Mouse (Mus musculus): ENCODE measurements around the gene Abcc3. TPM values are rescaled to one million over a fixed set of nuclear protein-coding genes. Genes with fewer than 3 reads are reported as not detected.
A peak's percentile ranks its signal among the peaks of the same experiment; 100 is the strongest.

Gene Abcc3
- total RNA-seq, 2 experiments from 2014 or later: 6.7 TPM; not detected in 1

DNA sequence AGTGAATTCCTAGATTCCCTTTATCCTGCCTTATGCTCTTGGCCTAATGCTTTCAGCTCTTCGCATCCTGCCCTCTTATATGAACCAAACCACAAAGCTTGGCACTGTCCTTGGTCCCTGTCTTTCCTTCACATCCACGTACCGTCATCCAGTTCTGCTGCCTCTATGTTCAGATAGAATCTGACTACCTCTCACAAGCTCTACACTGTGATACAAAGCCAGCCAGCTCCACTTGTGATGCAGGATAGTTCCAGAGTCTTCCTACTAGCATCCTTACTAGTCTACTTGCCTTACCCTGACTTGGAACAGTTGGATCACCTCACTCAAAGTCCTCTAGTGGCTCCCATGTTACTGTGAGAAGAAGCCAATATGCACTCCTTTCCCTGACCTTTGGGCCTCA, 62.6 kb downstream of the Abcc3 start:
- ATAC-seq (replicated peaks; ENCODE audit: low FRiP score, poor library complexity, severe bottlenecking): no peak

DNA sequence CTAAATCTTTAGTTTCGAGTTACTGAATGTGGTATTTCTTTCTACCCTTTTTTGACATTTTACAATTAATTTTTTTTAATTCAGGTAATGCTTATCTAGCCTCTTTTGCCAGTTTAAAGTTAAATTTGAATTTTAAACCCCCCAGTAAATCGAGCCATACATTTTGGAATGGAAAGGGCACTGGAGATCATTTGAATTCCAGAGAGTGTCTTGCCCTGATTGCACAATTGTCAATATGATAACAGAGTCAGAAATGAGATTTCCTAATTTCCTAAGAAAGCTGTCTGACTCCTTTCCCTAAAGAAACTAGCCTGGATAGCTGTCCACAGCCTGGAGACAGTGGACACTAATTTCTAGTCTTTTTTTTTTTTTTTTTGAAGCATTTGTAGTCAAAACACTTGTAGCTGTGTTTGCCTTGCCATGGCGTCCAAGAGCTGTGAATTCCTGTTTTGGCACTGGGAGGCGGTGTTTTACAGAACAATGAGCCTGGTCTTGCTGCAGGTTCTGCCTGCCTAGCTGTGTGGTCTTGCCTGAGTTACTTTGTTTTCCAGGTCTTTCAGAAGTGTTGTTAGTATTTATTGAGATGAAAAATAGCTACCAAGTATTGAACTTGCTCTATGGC, 63.4 kb downstream of the Abcc3 start:
- ATAC-seq (replicated peaks; ENCODE audit: low FRiP score, poor library complexity, severe bottlenecking): no peak

GRCm38 (mm10) chr11:94328644-94329025, 64.2 kb downstream of the Abcc3 start:
- no peak for ATAC-seq (replicated peaks; ENCODE audit: low FRiP score, poor library complexity, severe bottlenecking)

- peak; percentile 85 for ATAC-seq (replicated peaks; ENCODE audit: low FRiP score, poor library complexity, severe bottlenecking)
These were observed 64.8 kb downstream of the Abcc3 start, which contains the start of gene Ankrd40 for GRCm38 (mm10) chr11:94327693-94328643. TSS of gene Ankrd40 (plus strand) at chr11:94328001.

DNA sequence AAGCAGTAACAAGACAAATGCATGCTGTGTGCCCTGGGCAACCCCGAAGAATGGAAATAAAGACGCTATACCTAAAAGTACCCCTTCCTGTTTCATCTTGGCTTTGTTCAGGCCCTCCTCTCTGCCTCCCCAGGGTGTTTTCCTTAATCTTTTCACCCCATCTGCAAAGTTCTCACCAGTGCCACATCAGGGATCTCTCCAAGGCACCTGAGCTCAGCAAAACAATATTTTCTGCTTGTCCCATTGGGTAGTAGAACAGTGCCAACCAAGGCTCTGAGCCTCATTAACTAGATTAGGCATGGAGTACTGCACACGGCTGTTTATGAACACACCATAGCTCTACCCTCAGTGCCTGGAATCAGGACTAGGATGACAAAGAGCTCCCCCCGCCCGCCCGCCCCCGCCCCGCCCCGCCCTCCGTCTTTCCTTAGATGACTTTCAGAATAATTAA, 65.8 kb downstream of the Abcc3 start:
- no peak for ATAC-seq (replicated peaks; ENCODE audit: low FRiP score, poor library complexity, severe bottlenecking)

- no peak for ATAC-seq (replicated peaks; ENCODE audit: low FRiP score, poor library complexity, severe bottlenecking)
These were observed 68.2 kb downstream of the Abcc3 start for GRCm38 (mm10) chr11:94324618-94325017.

GRCm38 (mm10) chr11:94323271-94323925, 69.4 kb downstream of the Abcc3 start:
- no peak for ATAC-seq (replicated peaks; ENCODE audit: low FRiP score, poor library complexity, severe bottlenecking)

DNA sequence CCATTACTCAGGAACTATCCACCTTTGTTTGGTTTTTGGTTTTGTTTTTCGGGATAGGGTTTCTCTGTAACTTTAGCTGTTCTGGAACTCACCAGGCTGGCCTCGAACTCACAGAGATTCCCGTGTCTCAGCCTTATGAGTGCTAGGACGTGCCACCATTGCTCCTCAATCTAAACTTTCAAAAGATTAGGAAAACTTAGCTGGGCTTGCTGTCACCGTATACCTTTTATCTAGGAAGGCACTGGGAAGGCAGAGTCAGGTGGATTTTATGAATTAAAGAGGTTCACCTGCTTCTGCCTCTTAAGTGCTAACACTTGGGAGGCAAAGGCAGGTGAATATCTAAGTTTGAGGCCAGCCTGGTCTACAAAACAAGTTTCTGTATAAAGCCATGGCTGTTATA, 70.2 kb downstream of the Abcc3 start:
- no peak for ATAC-seq (replicated peaks; ENCODE audit: low FRiP score, poor library complexity, severe bottlenecking)

GRCm38 (mm10) chr11:94321931-94322400, 70.8 kb downstream of the Abcc3 start, which contains the start of gene Luc7l3:
TSS of gene Luc7l3 (minus strand) at chr11:94321988.
- ATAC-seq (replicated peaks; ENCODE audit: low FRiP score, poor library complexity, severe bottlenecking): peak; percentile 91

DNA sequence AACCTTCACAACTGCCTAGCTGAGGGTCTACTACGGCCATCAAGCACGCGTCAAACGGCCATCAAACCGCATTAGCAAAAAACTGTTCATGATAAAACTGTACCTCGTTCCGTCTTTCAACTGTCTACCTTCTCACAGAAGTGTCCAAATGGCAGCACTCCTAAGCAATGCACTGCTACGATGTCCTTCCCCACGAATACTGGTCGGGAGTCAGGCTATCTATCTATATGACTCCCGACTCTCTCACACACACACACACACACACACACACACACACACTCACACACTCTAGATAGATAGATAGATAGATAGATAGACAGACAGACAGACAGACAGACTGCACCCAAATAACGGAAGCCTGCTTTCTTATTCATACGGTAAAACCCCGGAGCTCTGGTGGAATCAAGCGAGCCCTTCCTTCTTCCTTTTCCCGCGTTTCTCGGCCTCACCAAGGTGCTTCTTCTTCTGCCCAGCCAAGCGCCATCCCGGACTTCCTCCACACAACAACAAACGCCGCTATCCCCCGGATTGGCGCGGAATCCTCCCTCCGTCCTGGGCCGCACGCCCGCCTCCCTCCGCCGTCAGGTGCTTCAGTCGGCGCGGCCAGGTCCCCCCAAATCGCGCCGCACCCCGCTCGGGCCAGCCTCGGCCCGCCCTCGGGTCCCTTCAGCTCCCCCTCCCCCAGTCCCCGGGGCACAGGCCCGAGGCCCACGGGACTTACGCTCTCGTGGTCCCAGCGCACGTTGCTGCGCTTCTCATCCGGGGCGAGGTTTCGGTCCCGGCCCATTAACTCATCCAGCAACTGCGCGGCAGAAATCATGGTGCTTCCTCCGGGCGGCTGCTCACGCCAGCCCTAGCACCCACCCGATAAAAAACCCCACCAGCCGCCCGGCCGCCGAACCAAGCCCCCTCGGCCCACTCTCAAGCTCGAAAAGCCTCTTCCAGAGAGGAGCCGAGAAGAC, 71.5 kb downstream of the Abcc3 start:
- ATAC-seq (replicated peaks; ENCODE audit: low FRiP score, poor library complexity, severe bottlenecking): peak; percentile 57

- ATAC-seq (replicated peaks; ENCODE audit: low FRiP score, poor library complexity, severe bottlenecking): no peak
These were observed 74.7 kb downstream of the Abcc3 start for GRCm38 (mm10) chr11:94318056-94318455.

DNA sequence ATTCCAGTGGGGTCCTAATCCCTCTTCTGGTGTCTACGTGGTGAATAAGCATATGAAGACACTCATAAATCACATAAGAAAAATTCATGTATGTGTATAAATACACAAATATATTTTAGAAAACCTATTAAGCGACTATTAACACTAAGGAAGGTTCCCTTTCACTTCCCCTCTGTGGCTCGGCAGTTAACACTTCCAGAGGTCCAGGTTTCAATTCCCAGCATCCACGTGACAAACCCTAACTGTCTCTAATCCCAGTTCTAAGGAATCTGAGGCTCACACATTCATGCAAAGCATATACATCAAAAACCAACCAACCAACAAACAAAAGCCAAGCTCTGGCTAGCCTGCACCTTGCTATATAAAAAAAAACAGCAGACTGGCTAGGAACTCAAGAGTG, 75.3 kb downstream of the Abcc3 start:
- ATAC-seq (replicated peaks; ENCODE audit: low FRiP score, poor library complexity, severe bottlenecking): no peak

DNA sequence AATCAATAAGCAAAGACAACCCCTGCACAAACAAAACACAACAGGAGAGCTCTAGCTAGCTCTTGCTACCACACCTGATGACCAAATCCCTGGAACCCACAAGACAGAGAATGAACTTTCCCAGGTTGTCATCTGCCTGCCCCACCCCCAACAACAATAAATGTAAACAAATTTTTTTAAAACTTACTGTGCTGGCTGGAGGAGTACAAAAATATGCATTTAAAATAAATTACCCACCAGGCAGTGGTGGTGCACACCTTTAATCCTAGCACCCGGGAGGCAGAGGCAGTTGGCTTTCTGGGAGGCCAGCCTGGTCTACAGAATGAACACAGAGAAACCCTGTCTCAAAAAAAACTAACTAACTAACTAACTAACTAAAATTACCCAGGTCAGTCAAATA, 75.8 kb downstream of the Abcc3 start:
- ATAC-seq (replicated peaks; ENCODE audit: low FRiP score, poor library complexity, severe bottlenecking): no peak

DNA sequence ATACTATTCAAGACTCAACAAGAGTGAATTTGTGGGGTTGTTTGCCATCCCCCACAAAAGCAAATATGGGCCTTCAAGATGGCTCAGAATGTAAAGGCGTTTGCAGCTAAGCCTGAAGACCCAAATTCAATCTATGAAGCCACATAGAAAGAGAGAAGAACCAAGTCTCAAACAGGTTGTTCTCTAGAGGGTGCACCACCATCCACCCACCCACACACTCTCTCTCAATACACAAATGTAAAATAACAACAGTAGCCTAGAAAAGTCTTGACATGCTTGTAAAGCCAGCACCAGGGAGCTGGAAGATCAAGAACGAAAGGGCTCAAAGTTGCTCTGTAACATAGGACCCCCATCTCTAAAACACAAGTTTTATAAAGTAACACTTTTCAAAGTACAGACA, 76.3 kb downstream of the Abcc3 start:
- no peak for ATAC-seq (replicated peaks; ENCODE audit: low FRiP score, poor library complexity, severe bottlenecking)

GRCm38 (mm10) chr11:94315308-94315707, 77.5 kb downstream of the Abcc3 start:
- ATAC-seq (replicated peaks; ENCODE audit: low FRiP score, poor library complexity, severe bottlenecking): no peak

DNA sequence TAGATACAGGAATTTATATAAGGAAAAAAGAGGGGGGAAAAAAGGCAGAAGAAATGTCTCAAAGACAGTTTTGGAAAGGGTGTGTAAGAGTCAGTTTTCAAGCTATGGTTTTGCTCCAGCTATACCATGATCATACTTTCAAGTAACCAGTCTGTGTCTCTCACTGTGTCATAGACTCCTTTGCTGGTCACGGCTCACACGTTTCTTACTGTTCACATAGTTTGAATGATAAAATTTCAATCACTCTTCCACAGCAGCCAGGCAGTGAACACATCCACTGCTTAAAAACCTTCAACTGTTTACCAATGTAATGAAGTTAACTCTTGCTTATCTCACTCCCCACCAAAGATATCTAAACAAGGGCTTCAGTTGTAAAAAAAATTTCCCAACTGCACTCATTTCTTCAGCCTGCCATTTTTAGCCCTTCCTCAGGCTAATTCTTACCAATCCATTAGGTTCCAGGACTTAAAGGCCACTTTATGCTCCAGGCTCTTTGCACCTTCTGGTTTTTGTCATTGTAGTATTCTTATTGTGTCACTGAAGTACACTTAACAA, 78.6 kb downstream of the Abcc3 start:
- ATAC-seq (replicated peaks; ENCODE audit: low FRiP score, poor library complexity, severe bottlenecking): no peak

DNA sequence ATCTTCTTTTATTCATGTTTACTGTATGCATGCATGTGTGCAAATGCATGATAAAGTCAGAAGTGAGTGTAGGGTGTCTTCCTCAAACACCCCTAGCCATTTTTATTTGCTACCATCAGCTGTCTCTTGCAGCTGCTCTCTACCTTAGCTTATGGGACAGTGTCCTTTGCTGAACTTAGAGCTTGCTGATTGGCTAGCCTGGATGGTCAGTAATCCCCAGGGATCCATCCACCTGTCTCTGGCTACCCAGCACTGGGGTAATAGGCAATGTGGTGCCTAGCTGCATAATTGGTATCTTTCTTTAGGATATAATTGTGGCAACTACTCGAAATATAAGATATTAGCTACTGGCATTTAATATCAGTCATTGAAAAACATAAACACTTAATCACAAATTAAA, 80.1 kb downstream of the Abcc3 start:
- ATAC-seq (replicated peaks; ENCODE audit: low FRiP score, poor library complexity, severe bottlenecking): no peak

DNA sequence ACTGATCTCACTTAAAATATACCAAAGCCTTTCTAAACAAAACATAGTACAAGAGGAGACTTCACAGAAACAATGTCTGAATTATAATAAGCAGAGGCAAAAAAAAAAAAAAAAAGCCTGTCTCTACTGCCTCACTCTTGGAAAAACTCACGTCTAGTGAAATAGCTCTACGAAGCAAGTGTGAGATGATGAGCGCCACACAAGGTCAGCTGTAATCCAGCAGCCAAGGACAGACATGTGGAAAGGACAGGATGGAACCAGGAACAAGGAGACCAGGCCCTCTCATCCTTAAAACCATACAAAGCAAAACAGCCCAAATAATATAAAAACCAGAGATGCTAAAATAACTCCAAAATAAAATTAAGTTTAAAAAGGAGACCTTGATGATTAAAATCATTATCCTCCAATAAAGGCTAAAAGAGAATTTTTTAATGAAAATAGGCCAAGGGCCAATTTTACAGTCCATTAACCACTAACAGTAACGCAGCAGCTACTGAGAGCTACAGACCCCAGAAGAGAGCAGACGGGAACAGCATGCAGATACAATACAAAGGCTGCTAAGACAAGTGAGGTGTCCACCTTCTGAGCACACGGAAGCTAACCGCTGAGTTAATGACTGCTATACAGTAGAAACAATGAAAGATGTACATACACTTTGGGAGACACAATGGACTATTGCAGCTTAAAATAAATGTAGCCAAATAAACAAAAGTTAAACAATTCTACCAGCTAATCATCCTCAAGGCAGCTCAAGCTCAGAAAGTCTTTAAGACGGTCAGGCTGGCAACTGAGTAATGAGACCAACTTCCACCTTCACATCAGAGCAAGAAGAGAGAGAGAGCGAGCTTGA, 97.6 kb downstream of the Abcc3 start:
- ATAC-seq (replicated peaks; ENCODE audit: low FRiP score, poor library complexity, severe bottlenecking): no peak
